Mouse (Mus musculus) erythroblast, embryonic 14.5 days (primary cell): Measurements from ENCODE around the gene Galnt16. TPM values are rescaled to one million over a fixed set of nuclear protein-coding genes. Genes with fewer than 3 reads are reported as not detected.

Experiments used
- H3K27me3 ChIP-seq: 2 replicates; pipeline ENCODE4 v1.6.1; 2012; ENCODE audit warnings: inconsistent platforms; ENCODE audit not compliant: control insufficient read depth
- H3K36me3 ChIP-seq: 2 replicates; pipeline ENCODE4 v1.6.1; 2012; ENCODE audit warnings: mild to moderate bottlenecking, inconsistent platforms; ENCODE audit not compliant: control insufficient read depth
- H3K4me1 ChIP-seq: 2 replicates; pipeline ENCODE4 v1.6.1; 2012; ENCODE audit warnings: inconsistent platforms; ENCODE audit not compliant: control insufficient read depth
- H3K4me3 ChIP-seq: replicated peaks from 2 replicates; pipeline ENCODE3; 2012; ENCODE audit warnings: moderate library complexity, mild to moderate bottlenecking, inconsistent platforms
- H3K9me3 ChIP-seq: 2 replicates; pipeline ENCODE4 v1.6.1; 2012; ENCODE audit warnings: low read length, inconsistent platforms, mixed read lengths; ENCODE audit not compliant: control insufficient read depth
- GATA1 ChIP-seq: IDR thresholded peaks from 2 replicates; pipeline ENCODE4 v1.6.1; 2012; ENCODE audit warnings: low read length, inconsistent platforms, mixed read lengths
- TAL1 ChIP-seq: IDR thresholded peaks from 3 replicates; pipeline ENCODE4 v1.6.1; 2012; ENCODE audit warnings: low read length, inconsistent platforms, mixed read lengths
- polyA plus RNA-seq: library from polyadenylated mRNA; stranded (reverse); fragments of >175 nt; gene quantifications from 2 replicates; pipeline ENCODE4 v1.2.3, GENCODE M21; 2012

Galnt16 gene
- polyA plus RNA-seq, 1 experiment: 0.01 TPM

GRCm38 (mm10) chr12:80601597-80602269 lies 83.7 kb downstream of the Galnt16 start:
- Histone ChIP-seq H3K27me3 (no peaks in the 10 kb centered on the region; the same call in 1 of the 2 replicates), H3K36me3 (no peaks in the 10 kb centered on the region), H3K9me3 (no peaks in the 10 kb centered on the region), H3K4me3 (no peak overlapping the region), H3K4me1 (peaks cover 16% of the 10 kb centered on the region)
- no peak for TF ChIP-seq GATA1
- no peak; the same call in 2 of the 3 replicates for TF ChIP-seq TAL1

DNA sequence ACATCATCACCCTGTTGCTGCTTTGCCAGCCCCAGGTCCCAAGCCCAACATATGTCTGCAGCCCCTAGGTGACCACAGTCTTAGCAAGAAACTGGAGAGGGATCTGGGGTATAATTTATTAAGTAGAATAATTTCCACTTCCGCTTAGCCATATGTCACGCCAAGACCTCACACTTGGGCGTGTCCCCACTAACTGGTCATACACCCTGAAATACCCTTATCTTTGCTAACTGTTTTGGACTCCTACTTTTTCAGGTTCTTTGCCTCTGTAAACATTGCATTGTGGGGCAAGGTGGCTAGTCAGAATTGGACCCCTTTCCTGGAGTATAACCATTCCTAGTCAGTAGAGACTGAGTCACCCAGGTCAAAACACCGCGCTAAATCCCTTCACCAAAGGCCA lies 84.4 kb downstream of the Galnt16 start:
- no peak for TF ChIP-seq GATA1
- no peak for TF ChIP-seq TAL1
- Histone ChIP-seq H3K4me1 (peaks cover 12% of the 10 kb centered on the region), H3K4me3 (no peak overlapping the region), H3K27me3 (no peaks in the 10 kb centered on the region; the same call in 1 of the 2 replicates), H3K9me3 (no peaks in the 10 kb centered on the region), H3K36me3 (no peaks in the 10 kb centered on the region)

GRCm38 (mm10) chr12:80603566-80603965 lies 85.5 kb downstream of the Galnt16 start:
- Histone ChIP-seq H3K4me3 (no peak overlapping the region), H3K36me3 (no peaks in the 10 kb centered on the region), H3K4me1 (peaks cover 12% of the 10 kb centered on the region), H3K9me3 (no peaks in the 10 kb centered on the region), H3K27me3 (no peaks in the 10 kb centered on the region)
- TF ChIP-seq GATA1: no peak
- TF ChIP-seq TAL1: no peak

DNA sequence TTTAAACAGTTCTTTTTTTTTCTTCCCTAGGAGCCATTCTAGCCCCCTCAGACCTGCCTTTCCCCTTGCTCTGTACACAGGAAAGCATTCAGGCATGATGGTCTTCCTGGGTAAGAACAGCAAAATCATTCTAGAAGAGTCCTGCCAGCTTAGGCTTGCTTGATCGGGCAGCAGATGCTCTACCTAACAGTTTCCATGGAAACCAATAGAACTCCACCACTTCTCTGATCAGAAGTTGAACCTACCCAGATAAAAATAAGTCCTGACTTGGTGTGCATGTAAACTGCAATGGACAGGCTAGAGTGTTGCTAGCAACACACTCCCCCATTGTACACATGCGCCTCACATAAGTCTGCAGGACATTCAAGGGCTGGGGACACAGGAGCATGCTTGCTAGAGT lies 86.1 kb downstream of the Galnt16 start:
- Histone ChIP-seq H3K27me3 (no peaks in the 10 kb centered on the region), H3K4me1 (peaks cover 12% of the 10 kb centered on the region), H3K36me3 (no peaks in the 10 kb centered on the region), H3K4me3 (no peak overlapping the region), H3K9me3 (no peaks in the 10 kb centered on the region)
- TF ChIP-seq TAL1 (no peak), GATA1 (no peak)

- no peaks in the 10 kb centered on the region for H3K27me3 ChIP-seq
- TF ChIP-seq GATA1: no peak
- TF ChIP-seq TAL1: no peak
- no peaks in the 10 kb centered on the region for H3K36me3 ChIP-seq
- no peaks in the 10 kb centered on the region for H3K4me1 ChIP-seq
- no peaks in the 10 kb centered on the region for H3K9me3 ChIP-seq
- no peak overlapping the region for H3K4me3 ChIP-seq
Observed at GRCm38 (mm10) chr12:80608576-80608975, 90.5 kb downstream of the Galnt16 start.

GRCm38 (mm10) chr12:80609928-80610327 lies 91.9 kb downstream of the Galnt16 start:
- Histone ChIP-seq H3K4me1 (no peaks in the 10 kb centered on the region), H3K27me3 (no peaks in the 10 kb centered on the region), H3K9me3 (no peaks in the 10 kb centered on the region), H3K4me3 (no peak overlapping the region), H3K36me3 (no peaks in the 10 kb centered on the region)
- TF ChIP-seq GATA1 (no peak), TAL1 (no peak)

DNA sequence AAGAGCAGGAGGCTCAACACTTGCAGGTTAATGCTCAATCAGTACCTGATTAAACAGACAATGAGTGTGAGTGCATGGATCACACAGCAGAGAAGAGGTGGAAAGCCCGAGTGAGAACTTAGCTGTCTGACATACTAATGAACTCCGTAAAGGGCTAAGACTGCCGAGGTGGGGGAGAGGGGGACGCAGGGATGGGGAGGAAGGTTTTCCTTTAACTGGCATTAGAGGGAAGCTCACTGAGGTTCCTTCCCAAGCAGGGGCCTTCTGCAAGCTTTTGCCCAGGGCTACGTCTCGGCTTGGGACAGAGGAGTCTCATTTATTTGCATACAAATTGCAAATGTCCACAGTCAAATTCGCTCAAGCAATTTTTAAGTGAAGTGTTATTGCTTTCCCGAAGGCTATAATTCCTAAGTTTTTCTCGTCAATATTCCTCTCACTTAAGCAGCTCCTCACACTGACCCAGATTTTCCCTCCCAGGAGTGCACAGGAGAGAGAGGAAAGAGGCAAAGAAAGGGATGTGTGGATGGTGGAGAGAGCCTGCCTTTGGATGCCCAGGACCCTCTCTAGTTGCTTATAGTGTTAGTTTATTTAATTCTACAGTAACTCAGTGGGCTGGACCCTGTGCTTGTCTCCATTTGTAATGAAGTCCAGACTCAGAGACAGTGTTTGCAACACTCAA lies 94.2 kb downstream of the Galnt16 start:
- H3K36me3 ChIP-seq: no peaks in the 10 kb centered on the region
- no peak for TF ChIP-seq GATA1
- no peak for TF ChIP-seq TAL1
- H3K27me3 ChIP-seq: no peaks in the 10 kb centered on the region
- no peaks in the 10 kb centered on the region for H3K4me1 ChIP-seq
- no peaks in the 10 kb centered on the region for H3K9me3 ChIP-seq
- no peak overlapping the region for H3K4me3 ChIP-seq

GRCm38 (mm10) chr12:80615371-80616257 lies 97.5 kb downstream of the Galnt16 start:
- H3K27me3 ChIP-seq: no peaks in the 10 kb centered on the region
- no peak for TF ChIP-seq GATA1
- no peak for TF ChIP-seq TAL1

GRCm38 (mm10) chr12:80620501-80620900 lies 102.4 kb downstream of the Galnt16 start:
- no peaks in the 10 kb centered on the region for H3K9me3 ChIP-seq
- no peaks in the 10 kb centered on the region for H3K27me3 ChIP-seq
- TF ChIP-seq GATA1 (no peak), TAL1 (no peak)
- H3K36me3 ChIP-seq: no peaks in the 10 kb centered on the region
- H3K4me1 ChIP-seq: no peaks in the 10 kb centered on the region
- H3K4me3 ChIP-seq: no peak overlapping the region

More at GRCm38 (mm10) chr12:80615371-80616257, 97.5 kb downstream of the Galnt16 start:
- Histone ChIP-seq H3K4me1 (no peaks in the 10 kb centered on the region), H3K9me3 (no peaks in the 10 kb centered on the region), H3K36me3 (no peaks in the 10 kb centered on the region), H3K4me3 (no peak overlapping the region)
